Mouse (Mus musculus): ENCODE results near the gene Smc1b. TPM values are rescaled to one million over a fixed set of nuclear protein-coding genes. Genes with fewer than 3 reads are reported as not detected.

Gene Smc1b
- total RNA-seq, 2 experiments from 2014 or later, result 0.42 TPM; not detected in 1

DNA sequence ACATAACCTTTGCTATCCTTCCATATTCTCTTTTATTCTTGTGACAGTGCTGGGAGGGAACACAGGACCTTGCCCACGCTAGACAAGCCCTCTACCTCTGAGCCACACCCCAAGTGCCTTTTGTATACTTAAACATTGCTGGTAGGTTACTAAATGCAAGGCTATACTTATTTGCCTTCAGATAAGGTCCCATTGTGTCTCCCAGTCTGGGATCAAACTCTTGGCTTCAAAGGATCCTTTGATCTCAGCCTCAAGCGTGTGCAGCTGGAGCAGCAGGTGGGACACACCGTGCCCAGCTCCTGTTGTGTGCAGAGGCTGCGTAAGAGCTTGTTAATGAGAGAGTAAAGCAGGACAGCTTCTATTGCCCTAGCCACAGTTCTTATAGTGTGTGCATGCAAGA is 104.0 kb downstream of the Smc1b start:
- DNase-seq (ENCODE audit: low spot score in 2 of 2), result no peak

GRCm38 (mm10) chr15:85026197-85026596 is 105.6 kb downstream of the Smc1b start:
- DNase-seq (ENCODE audit: low spot score in 2 of 2), result no peak

DNA sequence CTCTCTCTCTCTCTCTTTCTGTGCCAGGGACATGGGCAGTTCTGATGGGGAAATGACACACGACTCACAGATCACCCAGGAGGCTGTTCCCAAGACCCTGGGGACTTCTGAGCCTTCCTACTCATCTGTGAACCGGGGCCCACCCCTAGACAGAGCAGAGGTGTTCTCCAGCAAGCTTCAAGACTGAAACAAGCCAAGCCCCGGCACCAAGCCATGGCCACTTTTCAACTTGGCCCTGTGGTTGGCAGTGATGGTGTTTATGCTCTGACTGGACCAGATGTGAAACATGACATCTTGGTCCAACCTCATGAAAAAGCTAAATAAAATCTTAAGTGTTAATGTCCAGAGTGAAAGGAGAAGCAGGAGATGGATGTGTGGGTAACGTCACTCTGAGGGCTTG is 109.6 kb downstream of the Smc1b start:
- DNase-seq (ENCODE audit: low spot score in 2 of 2), result no peak

DNA sequence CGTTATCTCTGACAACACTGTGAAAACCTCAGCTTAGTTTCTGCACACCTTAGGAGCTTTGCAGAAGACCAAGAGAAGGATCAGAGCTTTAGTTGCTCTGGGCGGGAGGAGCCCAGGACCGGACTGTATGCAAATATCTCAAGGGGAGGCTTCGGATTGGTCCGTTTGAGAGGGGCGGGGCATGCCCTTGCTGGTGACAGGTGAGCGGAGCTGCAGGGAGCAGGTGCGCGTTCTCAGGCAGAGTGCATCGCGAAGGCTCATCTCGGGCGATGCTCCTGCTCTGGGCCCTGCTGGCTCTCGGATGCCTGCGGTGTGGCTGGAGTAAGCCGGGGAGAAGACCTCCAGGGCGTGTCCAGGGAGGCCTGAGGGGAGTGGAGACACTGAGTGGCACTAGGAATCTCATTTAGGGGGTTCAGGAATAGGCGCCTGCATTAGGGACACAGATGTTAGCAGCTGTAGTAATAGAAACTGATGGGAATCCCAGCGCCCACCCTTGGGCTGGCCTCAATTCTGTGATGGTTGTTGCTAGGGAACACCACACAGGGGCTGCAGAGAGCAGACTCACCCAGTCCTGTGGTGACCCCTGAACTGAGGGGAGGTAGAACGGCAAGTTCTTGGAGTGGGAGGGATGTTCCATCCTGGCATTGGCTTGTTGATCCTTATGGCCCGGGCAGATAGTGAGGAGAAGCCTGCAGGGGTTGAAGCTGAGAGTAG is 114.7 kb downstream of the Smc1b start, which contains the start of gene Upk3a:
Gene Upk3a, plus strand, starts transcription at position 191 of the 714 bp plus-strand sequence.
- DNase-seq (ENCODE audit: low spot score in 2 of 2), result no peak

GRCm38 (mm10) chr15:85015771-85016170 is 116.0 kb downstream of the Smc1b start:
- no peak for DNase-seq (ENCODE audit: low spot score in 2 of 2)

Other genes with a start within 250 kb of the Smc1b start
- 1 to 10 TPM; 1.0 to 1.4 TPM for gene Gm29666, start 211.9 kb downstream of the Smc1b start, total RNA-seq (2021)
- 10 to 100 TPM; 31.5 to 31.7 TPM for gene Nup50, start 208.6 kb downstream of the Smc1b start, total RNA-seq (2021)
- gene 5031439G07Rik, start 143.4 kb downstream of the Smc1b start, total RNA-seq (2021), result 100 to 1,000 TPM; 102 to 128 TPM
- under 1 TPM; 0.31 to 0.78 TPM for gene Upk3a, start 114.8 kb downstream of the Smc1b start, total RNA-seq (2021)
- 10 to 100 TPM; 27.2 to 28.3 TPM for gene Fam118a, start 103.0 kb downstream of the Smc1b start, total RNA-seq (2021)
- under 1 TPM; 0.38 to 0.50 TPM for gene Ribc2, start 114 bp upstream of the Smc1b start, total RNA-seq (2021)
- gene Fbln1, start 74.0 kb upstream of the Smc1b start, total RNA-seq (2021), result 10 to 100 TPM; 17.4 to 22.6 TPM
- 100 to 1,000 TPM; 363 to 369 TPM for gene Atxn10, start 204.3 kb upstream of the Smc1b start, total RNA-seq (2021)

Measured in layer of hippocampus, postnatal 10 days (tissue).